Mouse (Mus musculus): Measurements from ENCODE around the gene Crip3. TPM values are rescaled to one million over a fixed set of nuclear protein-coding genes. Genes with fewer than 3 reads are reported as not detected.

The Crip3 gene
- polyA plus RNA-seq, 1 experiment from 2014 or later = 0.81 TPM

DNA sequence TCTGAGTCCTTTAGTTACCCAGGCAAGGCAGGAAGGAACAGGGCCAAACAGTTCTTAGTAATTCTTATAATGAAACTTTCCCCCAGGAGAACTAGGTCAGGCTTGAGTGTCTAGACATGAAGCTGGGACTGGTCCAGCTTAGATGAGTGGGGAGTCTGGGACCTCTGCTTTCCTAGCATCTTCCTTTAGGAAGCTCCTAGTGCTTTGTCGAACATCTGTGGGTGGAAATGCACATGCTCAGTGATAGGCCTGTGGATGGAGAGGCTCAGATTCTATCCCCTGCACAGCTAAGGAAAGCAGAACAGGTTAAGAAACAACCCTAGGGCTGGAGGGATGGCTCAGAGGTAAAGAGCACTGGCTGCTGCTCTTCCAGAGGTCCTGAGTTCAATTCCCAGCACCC lies 34.1 kb upstream of the Crip3 start:
- no peak overlapping the region for H3K4me2 ChIP-seq (replicated peaks; ENCODE audit: low read depth, low read length)
- H3K36me3 ChIP-seq (ENCODE audit: insufficient read depth, low read length) = peaks cover 7% of the 10 kb centered on the region
- no peaks in the 10 kb centered on the region for H3K9me3 ChIP-seq (ENCODE audit: low read length)
- no peaks in the 10 kb centered on the region for H3K27me3 ChIP-seq (replicated peaks; ENCODE audit: insufficient read depth, low read length)
- WGBS = 89% methylated on average over 1 of the region's 1 CpGs
- TF ChIP-seq CTCF (IDR thresholded peaks at IDR 0.05) (no peak), EP300 (IDR thresholded peaks at IDR 0.05) (no peak)
- H3K4me1 ChIP-seq (ENCODE audit: insufficient read depth, low read depth, low read length) = no peaks in the 10 kb centered on the region
- no peak overlapping the region for H3K27ac ChIP-seq (ENCODE audit: low read length)
- DNase-seq (ENCODE audit: low spot score) (no peak), ATAC-seq (no peak)
- H3K9ac ChIP-seq (replicated peaks; ENCODE audit: low read depth) = no peak overlapping the region
- no peak overlapping the region for H3K4me3 ChIP-seq (ENCODE audit: low read depth, low read length)

DNA sequence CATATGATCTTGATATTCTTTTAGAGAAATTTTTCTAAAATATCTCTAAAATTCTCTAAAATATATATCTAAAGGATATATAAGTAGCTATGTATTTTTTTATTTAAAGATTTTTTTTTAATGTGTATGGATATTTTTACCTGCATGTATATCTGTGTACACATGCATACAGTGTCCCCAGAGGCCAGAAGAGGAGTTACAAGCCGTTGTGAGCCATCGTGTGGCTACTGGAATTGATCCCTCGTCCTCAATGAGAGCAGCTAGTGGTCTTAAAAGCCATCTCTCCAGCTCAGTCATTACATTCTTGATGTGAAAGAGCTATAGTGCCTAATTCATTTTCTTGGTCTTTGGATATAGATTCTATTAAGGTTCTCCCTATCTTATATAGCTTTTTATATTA lies 20.2 kb upstream of the Crip3 start:
- Histone ChIP-seq H3K9me3 (ENCODE audit: low read length) (no peaks in the 10 kb centered on the region), H3K27me3 (replicated peaks; ENCODE audit: insufficient read depth, low read length) (no peaks in the 10 kb centered on the region), H3K36me3 (ENCODE audit: insufficient read depth, low read length) (peaks cover 41% of the 10 kb centered on the region), H3K4me3 (ENCODE audit: low read depth, low read length) (no peak overlapping the region), H3K4me1 (ENCODE audit: insufficient read depth, low read depth, low read length) (no peaks in the 10 kb centered on the region), H3K9ac (replicated peaks; ENCODE audit: low read depth) (no peak overlapping the region), H3K27ac (ENCODE audit: low read length) (no peak overlapping the region), H3K4me2 (replicated peaks; ENCODE audit: low read depth, low read length) (no peak overlapping the region)
- WGBS = 31% methylated on average over 3 of the region's 3 CpGs
- DNase-seq (ENCODE audit: low spot score) (peak; percentile 29), ATAC-seq (no peak)
- no peak for TF ChIP-seq EP300 (IDR thresholded peaks at IDR 0.05)
- peak; percentile 62 for TF ChIP-seq CTCF (IDR thresholded peaks at IDR 0.05)

DNA sequence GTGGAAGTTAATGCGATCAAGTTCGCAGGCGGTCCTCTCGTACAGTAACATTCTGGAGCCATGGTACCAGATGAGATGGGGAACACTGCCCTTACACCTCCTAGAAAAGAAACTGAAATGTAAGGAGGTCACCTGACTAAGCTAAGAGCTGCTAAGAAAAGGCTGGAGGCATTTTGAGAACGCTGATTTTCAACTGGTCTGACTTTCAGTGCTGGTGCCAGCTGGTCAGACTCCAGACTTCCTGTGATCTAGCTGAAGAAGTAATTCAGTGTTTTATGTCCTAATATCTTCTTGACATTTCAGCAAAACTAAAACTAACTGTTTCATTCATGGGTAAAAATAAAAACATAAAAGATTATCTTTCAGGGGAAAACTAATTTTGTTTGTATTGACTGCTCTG lies 10.1 kb upstream of the Crip3 start:
- H3K4me1 ChIP-seq (ENCODE audit: insufficient read depth, low read depth, low read length) = no peaks in the 10 kb centered on the region
- H3K4me2 ChIP-seq (replicated peaks; ENCODE audit: low read depth, low read length) = no peak overlapping the region
- WGBS = 70% methylated on average over 5 of the region's 5 CpGs
- no peaks in the 10 kb centered on the region for H3K9me3 ChIP-seq (ENCODE audit: low read length)
- peak; percentile 33 for DNase-seq (ENCODE audit: low spot score)
- H3K4me3 ChIP-seq (ENCODE audit: low read depth, low read length) = no peak overlapping the region
- no peak for ATAC-seq
- TF ChIP-seq CTCF (IDR thresholded peaks at IDR 0.05) = no peak
- no peak for TF ChIP-seq EP300 (IDR thresholded peaks at IDR 0.05)
- H3K9ac ChIP-seq (replicated peaks; ENCODE audit: low read depth) = no peak overlapping the region
- no peak overlapping the region for H3K27ac ChIP-seq (ENCODE audit: low read length)
- peaks cover under 1% of the 10 kb centered on the region; the same call in 1 of the 2 replicates for H3K36me3 ChIP-seq (ENCODE audit: insufficient read depth, low read length)
- H3K27me3 ChIP-seq (replicated peaks; ENCODE audit: insufficient read depth, low read length) = no peaks in the 10 kb centered on the region

DNA sequence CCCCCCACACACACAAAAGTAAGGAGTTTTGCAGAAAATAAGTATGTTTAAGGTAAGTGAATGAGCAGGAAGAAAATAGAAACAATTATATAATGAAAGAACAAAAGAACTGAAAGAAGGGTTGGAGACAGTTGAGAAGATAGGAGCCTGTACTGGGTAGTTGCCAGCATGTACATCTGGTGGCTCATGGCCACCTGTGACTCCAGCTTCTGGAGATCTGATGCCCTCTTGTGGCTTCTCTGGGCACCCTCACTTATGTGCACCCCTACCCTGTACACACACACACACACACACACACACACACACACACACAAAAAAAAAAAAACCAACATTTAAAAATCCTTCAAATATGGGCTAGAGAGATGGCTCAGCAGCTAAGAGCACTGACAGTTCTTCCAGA lies 9.0 kb upstream of the Crip3 start:
- ATAC-seq = no peak

DNA sequence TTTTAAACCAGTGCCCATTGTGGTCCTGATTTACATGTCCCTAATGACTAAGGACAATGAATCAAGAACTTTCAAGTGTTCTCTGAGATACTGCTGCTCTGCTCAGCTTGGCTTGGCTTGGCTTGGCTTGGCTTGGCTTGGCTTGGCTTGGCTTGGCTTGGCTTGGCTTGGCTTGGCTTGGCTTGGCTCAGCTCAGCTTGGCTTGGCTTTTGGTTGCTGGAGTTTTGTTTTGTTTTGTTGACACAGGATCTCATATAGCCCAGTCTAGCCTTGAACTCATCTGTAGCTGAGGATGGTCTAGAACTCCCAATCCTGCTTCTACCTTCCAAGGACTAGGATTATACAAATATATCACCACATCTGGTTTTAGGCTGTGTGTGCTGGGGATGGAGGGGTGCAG lies 2.2 kb upstream of the Crip3 start:
- DNase-seq (ENCODE audit: low spot score) (no peak), ATAC-seq (no peak)
- Histone ChIP-seq H3K4me3 (ENCODE audit: low read depth, low read length) (no peak overlapping the region), H3K9ac (replicated peaks; ENCODE audit: low read depth) (no peak overlapping the region), H3K4me1 (ENCODE audit: insufficient read depth, low read depth, low read length) (no peaks in the 10 kb centered on the region), H3K9me3 (ENCODE audit: low read length) (no peaks in the 10 kb centered on the region), H3K27ac (ENCODE audit: low read length) (no peak overlapping the region), H3K36me3 (ENCODE audit: insufficient read depth, low read length) (no peaks in the 10 kb centered on the region), H3K4me2 (replicated peaks; ENCODE audit: low read depth, low read length) (no peak overlapping the region), H3K27me3 (replicated peaks; ENCODE audit: insufficient read depth, low read length) (no peaks in the 10 kb centered on the region)
- TF ChIP-seq EP300 (IDR thresholded peaks at IDR 0.05) = no peak
- no peak for TF ChIP-seq CTCF (IDR thresholded peaks at IDR 0.05)

More for the DNA sequence above, 9.0 kb upstream of the Crip3 start:
- no peaks in the 10 kb centered on the region for H3K27me3 ChIP-seq (replicated peaks; ENCODE audit: insufficient read depth, low read length)
- no peak for TF ChIP-seq CTCF (IDR thresholded peaks at IDR 0.05)
- no peak for TF ChIP-seq EP300 (IDR thresholded peaks at IDR 0.05)
- no peak overlapping the region for H3K27ac ChIP-seq (ENCODE audit: low read length)
- DNase-seq (ENCODE audit: low spot score) = no peak
- H3K36me3 ChIP-seq (ENCODE audit: insufficient read depth, low read length) = no peaks in the 10 kb centered on the region
- H3K9ac ChIP-seq (replicated peaks; ENCODE audit: low read depth) = no peak overlapping the region
- no peaks in the 10 kb centered on the region for H3K4me1 ChIP-seq (ENCODE audit: insufficient read depth, low read depth, low read length)
- no peaks in the 10 kb centered on the region for H3K9me3 ChIP-seq (ENCODE audit: low read length)
- H3K4me3 ChIP-seq (ENCODE audit: low read depth, low read length) = no peak overlapping the region
- no peak overlapping the region for H3K4me2 ChIP-seq (replicated peaks; ENCODE audit: low read depth, low read length)

DNA sequence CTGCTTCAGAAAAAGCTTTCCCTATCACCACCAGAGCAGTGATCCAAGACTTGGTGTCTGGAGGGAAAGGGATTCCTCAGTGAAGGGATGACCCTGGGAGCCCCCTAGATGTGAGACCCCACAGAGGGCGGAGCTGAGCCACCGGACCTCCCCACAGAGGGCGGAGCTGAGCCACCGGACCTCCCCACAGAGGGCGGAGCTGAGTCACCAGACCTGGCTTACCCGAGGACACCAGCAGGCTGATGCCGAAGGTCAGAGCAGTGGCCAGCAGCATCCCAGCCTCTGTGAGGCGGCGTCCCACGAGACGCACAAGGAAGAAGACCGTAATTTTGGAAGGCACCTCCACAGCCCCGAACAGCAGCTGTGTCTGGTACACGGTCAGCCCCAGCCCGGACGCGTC lies 4.9 kb downstream of the Crip3 start:
- ATAC-seq (peak; percentile 65), DNase-seq (ENCODE audit: low spot score) (no peak)
- no peak overlapping the region for H3K27ac ChIP-seq (ENCODE audit: low read length)
- H3K4me1 ChIP-seq (ENCODE audit: insufficient read depth, low read depth, low read length) = no peaks in the 10 kb centered on the region
- H3K27me3 ChIP-seq (replicated peaks; ENCODE audit: insufficient read depth, low read length) = no peaks in the 10 kb centered on the region
- H3K36me3 ChIP-seq (ENCODE audit: insufficient read depth, low read length) = no peaks in the 10 kb centered on the region
- TF ChIP-seq EP300 (IDR thresholded peaks at IDR 0.05) = no peak
- TF ChIP-seq CTCF (IDR thresholded peaks at IDR 0.05) = no peak
- H3K9ac ChIP-seq (replicated peaks; ENCODE audit: low read depth) = no peak overlapping the region
- H3K4me2 ChIP-seq (replicated peaks; ENCODE audit: low read depth, low read length) = no peak overlapping the region
- H3K9me3 ChIP-seq (ENCODE audit: low read length) = no peaks in the 10 kb centered on the region
- no peak overlapping the region for H3K4me3 ChIP-seq (ENCODE audit: low read depth, low read length)
- 7% methylated on average over 17 of the region's 17 CpGs for WGBS

- no peak overlapping the region for H3K4me2 ChIP-seq (replicated peaks; ENCODE audit: low read depth, low read length)
- no peaks in the 10 kb centered on the region for H3K27me3 ChIP-seq (replicated peaks; ENCODE audit: insufficient read depth, low read length)
- ATAC-seq = peak; percentile 60; the same call in 1 of the 2 replicates
- H3K27ac ChIP-seq (ENCODE audit: low read length) = no peak overlapping the region
- peak; percentile 34 for DNase-seq (ENCODE audit: low spot score)
- H3K9me3 ChIP-seq (ENCODE audit: low read length) = no peaks in the 10 kb centered on the region
- H3K9ac ChIP-seq (replicated peaks; ENCODE audit: low read depth) = no peak overlapping the region
- TF ChIP-seq EP300 (IDR thresholded peaks at IDR 0.05) (no peak), CTCF (IDR thresholded peaks at IDR 0.05) (peak; percentile 71)
- H3K36me3 ChIP-seq (ENCODE audit: insufficient read depth, low read length) = no peaks in the 10 kb centered on the region
- no peaks in the 10 kb centered on the region for H3K4me1 ChIP-seq (ENCODE audit: insufficient read depth, low read depth, low read length)
- 20% methylated on average over 23 of the region's 23 CpGs for WGBS
- H3K4me3 ChIP-seq (ENCODE audit: low read depth, low read length) = no peak overlapping the region
Observed at GRCm38 (mm10) chr17:46436672-46437366, 8.1 kb downstream of the Crip3 start.

Data from lung, postnatal 0 days (tissue).